Mouse (Mus musculus) gastrocnemius, adult 2 months (tissue): Measurements from ENCODE around the gene Fancc. TPM values are rescaled to one million over a fixed set of nuclear protein-coding genes. Genes with fewer than 3 reads are reported as not detected.
"Not testable (repeated sequence)": the region's sequence is repeated elsewhere in the genome, so short reads cannot be mapped to it uniquely, and the experiment has no call there.

Experiments
- DNase-seq: peaks from one replicate; pipeline ENCODE4 v3.0.0; 2022
- H3K27ac ChIP-seq: fragments of 200-600 bp; 2 replicates; pipeline ENCODE4 v1.8.1; 2022; ENCODE audit warnings: mild to moderate bottlenecking
- H3K4me3 ChIP-seq: fragments of 200-600 bp; 2 replicates; pipeline ENCODE4 v1.8.1; 2022; ENCODE audit warnings: mild to moderate bottlenecking, moderate library complexity
- CTCF ChIP-seq: fragments of 200-600 bp; IDR thresholded peaks from 2 replicates; pipeline ENCODE4 v1.8.1; 2022; ENCODE audit warnings: antibody characterized with exemption, mild to moderate bottlenecking, moderate library complexity
- intact Hi-C: fragments of 180-260 bp; cut with DNase I; formaldehyde crosslinking; loops from one replicate; pipeline ENCODE4 v1.15.1; 2025
- total RNA-seq, 2 experiments: library from RNA; stranded (reverse); gene quantifications; 2 replicates each; pipeline ENCODE4 v1.2.3; 2021

Fancc gene
- total RNA-seq, 2 experiments from 2014 or later = 2.3 to 2.6 TPM

- DNase-seq = no peak
- TF ChIP-seq CTCF = no peak
- Histone ChIP-seq H3K4me3 (no peak overlapping the region), H3K27ac (no peak overlapping the region)
- intact Hi-C loops = no loop called here
These were observed 171.1 kb downstream of the Fancc start for GRCm38 (mm10) chr13:63326015-63326414.

GRCm38 (mm10) chr13:63324978-63325848 is 171.9 kb downstream of the Fancc start:
- DNase-seq = no peak
- peak overlapping the region; percentile 66 for H3K27ac ChIP-seq
- no peak overlapping the region for H3K4me3 ChIP-seq
- intact Hi-C loops = loop anchor here (5.0 kb wide), 1 partner anchor 38 kb away; no protein-coding TSS in a partner anchor
- no peak for TF ChIP-seq CTCF

- peak overlapping the region; percentile 66 for H3K27ac ChIP-seq
- no peak overlapping the region for H3K4me3 ChIP-seq
- no peak for DNase-seq
- TF ChIP-seq CTCF = no peak
- intact Hi-C loops = loop anchor here (5.0 kb wide), 1 partner anchor 37 kb away; no protein-coding TSS in a partner anchor
These were observed 172.8 kb downstream of the Fancc start for GRCm38 (mm10) chr13:63324311-63324710.

- intact Hi-C loops = loop anchor here (5.0 kb wide), 1 partner anchor 36 kb away; no protein-coding TSS in a partner anchor
- no peak for TF ChIP-seq CTCF
- Histone ChIP-seq H3K4me3 (peak overlapping the region; percentile 38), H3K27ac (peak overlapping the region; percentile 66)
- DNase-seq = peak; percentile 54
These were observed 173.6 kb downstream of the Fancc start for GRCm38 (mm10) chr13:63323286-63324075.

GRCm38 (mm10) chr13:63322756-63323155 is 174.3 kb downstream of the Fancc start:
- DNase-seq = no peak
- intact Hi-C loops = loop anchor here (5.0 kb wide), 1 partner anchor 35 kb away; no protein-coding TSS in a partner anchor
- TF ChIP-seq CTCF = peak; percentile 50
- H3K4me3 ChIP-seq = peak overlapping the region; percentile 38
- peak overlapping the region; percentile 66 for H3K27ac ChIP-seq

- intact Hi-C loops = loop anchor here (5.0 kb wide), 1 partner anchor 34 kb away; no protein-coding TSS in a partner anchor
- peak; percentile 39 for TF ChIP-seq CTCF
- Histone ChIP-seq H3K4me3 (no peak overlapping the region), H3K27ac (peak overlapping the region; percentile 66)
- peak; percentile 67 for DNase-seq
These were observed 175.4 kb downstream of the Fancc start for GRCm38 (mm10) chr13:63321689-63322088.

GRCm38 (mm10) chr13:63319814-63320213 is 177.3 kb downstream of the Fancc start:
- Histone ChIP-seq H3K27ac (no peak overlapping the region), H3K4me3 (no peak overlapping the region)
- no peak for TF ChIP-seq CTCF
- DNase-seq = no peak
- intact Hi-C loops = loop anchor here (5.0 kb wide), 1 partner anchor 33 kb away; no protein-coding TSS in a partner anchor

GRCm38 (mm10) chr13:63317681-63318104 is 179.4 kb downstream of the Fancc start:
- no peak overlapping the region for H3K4me3 ChIP-seq
- peak overlapping the region; percentile 40 for H3K27ac ChIP-seq
- intact Hi-C loops = no loop called here
- no peak for TF ChIP-seq CTCF
- no peak for DNase-seq

- intact Hi-C loops = no loop called here
- TF ChIP-seq CTCF = no peak
- H3K4me3 ChIP-seq = no peak overlapping the region
These were observed 180.7 kb downstream of the Fancc start for GRCm38 (mm10) chr13:63316407-63316806.

GRCm38 (mm10) chr13:63315777-63316176 is 181.3 kb downstream of the Fancc start:
- H3K4me3 ChIP-seq = no peak overlapping the region
- no peak for DNase-seq
- no peak for TF ChIP-seq CTCF
- intact Hi-C loops = no loop called here
- no peak overlapping the region for H3K27ac ChIP-seq

More at GRCm38 (mm10) chr13:63316407-63316806, 180.7 kb downstream of the Fancc start:
- no peak for DNase-seq
- H3K27ac ChIP-seq = no peak overlapping the region

GRCm38 (mm10) chr13:63315111-63315510 is 182.0 kb downstream of the Fancc start:
- DNase-seq, H3K4me3 ChIP-seq, intact Hi-C loops: not testable (repeated sequence)
- H3K27ac ChIP-seq = peak overlapping the region; percentile 74; the same call in 1 of the 2 replicates

GRCm38 (mm10) chr13:63314608-63314920 is 182.5 kb downstream of the Fancc start:
- intact Hi-C loops = no loop called here
- TF ChIP-seq CTCF = no peak
- peak; percentile 63 for DNase-seq
- peak overlapping the region; percentile 74 for H3K27ac ChIP-seq
- no peak overlapping the region for H3K4me3 ChIP-seq
